Comparison of ENCODE assay signal across 8 mouse cellular contexts in the genomic region with DNA sequence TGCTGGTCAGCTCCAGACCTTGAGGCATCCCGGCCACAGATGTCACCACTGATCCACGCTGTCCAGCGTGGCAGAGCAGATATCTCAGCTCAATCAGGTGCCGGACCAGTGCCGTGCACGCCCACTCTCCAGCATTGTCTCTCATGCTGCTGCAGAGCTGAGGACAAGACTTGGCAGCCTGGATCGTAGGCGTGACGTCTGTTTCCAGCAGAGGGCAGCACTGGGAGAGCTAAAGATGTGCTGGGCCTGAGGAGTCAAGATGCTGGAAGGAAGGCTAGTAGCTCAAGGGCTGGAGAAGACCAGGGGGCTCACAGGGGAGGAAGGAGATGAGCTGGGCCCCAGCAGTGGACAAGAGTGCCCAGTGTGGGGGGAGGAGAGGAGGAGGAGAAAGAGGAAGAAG.
DNase-seq lines count a peak whose midpoint lies in the region; ATAC-seq and TF ChIP-seq lines count a peak whose summit lies in the region.
"Had no signal": no experiment of that assay in that cellular context is flagged by ENCODE, and none has a peak within 500 bp of the region (broad histone marks: within the 10 kb centered on the region; RNA-seq: fewer than 3 reads in every experiment).

No protein-coding gene starts in this region.

- peaks cover 47% of the 10 kb centered on the region for H3K4me1 ChIP-seq in hindbrain, embryonic 16.5 days (ENCODE audit: control insufficient read depth, insufficient read depth, low read depth, low read length)
- peaks cover 21% of the 10 kb centered on the region for H3K4me1 ChIP-seq in midbrain, embryonic 14.5 days (ENCODE audit: control insufficient read depth, insufficient read depth, low read length)
- H3K4me1 ChIP-seq in spleen, adult 2 months (ENCODE audit: control insufficient read depth, insufficient read depth, insufficient read length) = peaks cover 13% of the 10 kb centered on the region

- WGBS in hindbrain, embryonic 16.5 days = 1% methylated on average over 9 of the region's 9 CpGs
- WGBS in midbrain, embryonic 14.5 days = 10% methylated on average over 9 of the region's 9 CpGs
- WGBS in spleen, adult 2 months = 17% methylated on average over 9 of the region's 9 CpGs

- ATAC-seq in hindbrain, embryonic 16.5 days = peak; percentile 10; the same call in 1 of the 2 replicates
- no peak for ATAC-seq in midbrain, embryonic 14.5 days (ENCODE audit: low FRiP score, low TSS enrichment)

- H3K27ac ChIP-seq in hindbrain, embryonic 16.5 days (ENCODE audit: low read depth, low read length) = no peak overlapping the region
- peak overlapping the region; percentile 95 for H3K27ac ChIP-seq in left cerebral cortex, adult 2 months
- no peak overlapping the region for H3K27ac ChIP-seq in midbrain, embryonic 14.5 days (replicated peaks; ENCODE audit: low read depth, low read length)
- no peak overlapping the region for H3K27ac ChIP-seq in spleen, adult 2 months (ENCODE audit: insufficient read depth, low read length)
- H3K27ac ChIP-seq: neural tube, embryonic 12.5 days had no signal

- no peak for TF ChIP-seq POLR2A in spleen, adult 2 months (IDR thresholded peaks at IDR 0.05; ENCODE audit: low read depth, low read length)

- peak; percentile 82 for TF ChIP-seq CTCF in left cerebral cortex, adult 2 months (IDR thresholded peaks at IDR 0.05)
- TF ChIP-seq CTCF in spleen, adult 2 months (IDR thresholded peaks at IDR 0.05; ENCODE audit: extremely low read depth, insufficient read depth, insufficient read length, insufficient replicate concordance) = peak; percentile 57; the same call in 1 of the 2 replicates

- peak overlapping the region; percentile 86 for H3K4me2 ChIP-seq in hindbrain, embryonic 16.5 days (ENCODE audit: low read length)
- peak overlapping the region; percentile 33 for H3K4me2 ChIP-seq in midbrain, embryonic 14.5 days (ENCODE audit: low read length)
- H3K4me2 ChIP-seq: neural tube, embryonic 12.5 days had no signal

- H3K36me3 ChIP-seq in hindbrain, embryonic 16.5 days (ENCODE audit: control insufficient read depth, insufficient read depth, low read length) = no peaks in the 10 kb centered on the region
- H3K36me3 ChIP-seq in midbrain, embryonic 14.5 days (ENCODE audit: control insufficient read depth, insufficient read depth, low read length) = no peaks in the 10 kb centered on the region
- H3K36me3 ChIP-seq in spleen, adult 2 months (ENCODE audit: control insufficient read depth, insufficient read depth, low read length) = no peaks in the 10 kb centered on the region
- H3K36me3 ChIP-seq: neural tube, embryonic 12.5 days had no signal

- intact Hi-C loops in left cerebral cortex, adult 2 months (cut with DNase I) = loop anchor here (1.0 to 10.0 kb wide), 4 partner anchors 22 to 315 kb away; no protein-coding TSS in a partner anchor

- peak overlapping the region; percentile 49 for H3K9ac ChIP-seq in hindbrain, embryonic 16.5 days (ENCODE audit: low read depth, low read length)
- H3K9ac ChIP-seq in midbrain, embryonic 14.5 days (replicated peaks; ENCODE audit: low read length) = no peak overlapping the region; the same call in 1 of the 2 replicates
- H3K9ac ChIP-seq: neural tube, embryonic 12.5 days had no signal

- no peaks in the 10 kb centered on the region for H3K27me3 ChIP-seq in hindbrain, embryonic 16.5 days (replicated peaks; ENCODE audit: control insufficient read depth, insufficient read depth, low read length)
- peaks cover 17% of the 10 kb centered on the region; the same call in 1 of the 2 replicates for H3K27me3 ChIP-seq in midbrain, embryonic 14.5 days (ENCODE audit: control insufficient read depth, insufficient read depth, low read length)
- H3K27me3 ChIP-seq in spleen, adult 2 months (ENCODE audit: control insufficient read depth, insufficient read depth, low read length) = peaks cover 3% of the 10 kb centered on the region; the same call in 1 of the 2 replicates

- DNase-seq in adipocyte (ENCODE audit: low spot score) = peak; percentile 82
- peak; percentile 94 to 95 for DNase-seq in cerebellum, postnatal 10 days
- DNase-seq in frontal cortex, postnatal 25 days (ENCODE audit: low spot score in 2 of 2) = peak; percentile 82 to 83
- peak; percentile 87 to 89 for DNase-seq in left cerebral cortex, adult 2 months (ENCODE audit: extremely low spot score in 1 of 2, low spot score in 2 of 2)
- DNase-seq in midbrain, embryonic 14.5 days = peak; percentile 93
- peak; percentile 21 to 55 for DNase-seq in spleen, adult 2 months (ENCODE audit: low read depth in 1 of 2, low spot score in 2 of 2)

- H3K4me3 ChIP-seq in hindbrain, embryonic 16.5 days (ENCODE audit: low read length) = peak overlapping the region; percentile 66
- peak overlapping the region; percentile 79 for H3K4me3 ChIP-seq in left cerebral cortex, adult 2 months
- no peak overlapping the region for H3K4me3 ChIP-seq in midbrain, embryonic 14.5 days (replicated peaks; ENCODE audit: low read depth, low read length)
- H3K4me3 ChIP-seq in spleen, adult 2 months (ENCODE audit: extremely low read depth, insufficient read depth, insufficient read length) = no peak overlapping the region
- H3K4me3 ChIP-seq: neural tube, embryonic 12.5 days had no signal

- H3K9me3 ChIP-seq in hindbrain, embryonic 16.5 days (ENCODE audit: control insufficient read depth, low read length) = no peaks in the 10 kb centered on the region
- no peaks in the 10 kb centered on the region for H3K9me3 ChIP-seq in midbrain, embryonic 14.5 days (ENCODE audit: control insufficient read depth, low read length)
- H3K9me3 ChIP-seq: neural tube, embryonic 12.5 days had no signal

Comparison
In these comparisons a context has a peak if more than half of its experiments do, and no peak if none do; other contexts are left out.
1. DNase-seq: peak in every context shown above with its lines; median percentile 94 in cerebellum, postnatal 10 days; 93 in midbrain, embryonic 14.5 days; 88 in left cerebral cortex, adult 2 months; 82 in frontal cortex, postnatal 25 days; 82 in adipocyte; 38 in spleen, adult 2 months.
2. H3K4me3 ChIP-seq: peak in hindbrain, embryonic 16.5 days (single experiment) and left cerebral cortex, adult 2 months (single experiment); none in midbrain, embryonic 14.5 days (single experiment) and spleen, adult 2 months (single experiment).